Mouse (Mus musculus): ENCODE data around the gene Fam181a.

DNA sequence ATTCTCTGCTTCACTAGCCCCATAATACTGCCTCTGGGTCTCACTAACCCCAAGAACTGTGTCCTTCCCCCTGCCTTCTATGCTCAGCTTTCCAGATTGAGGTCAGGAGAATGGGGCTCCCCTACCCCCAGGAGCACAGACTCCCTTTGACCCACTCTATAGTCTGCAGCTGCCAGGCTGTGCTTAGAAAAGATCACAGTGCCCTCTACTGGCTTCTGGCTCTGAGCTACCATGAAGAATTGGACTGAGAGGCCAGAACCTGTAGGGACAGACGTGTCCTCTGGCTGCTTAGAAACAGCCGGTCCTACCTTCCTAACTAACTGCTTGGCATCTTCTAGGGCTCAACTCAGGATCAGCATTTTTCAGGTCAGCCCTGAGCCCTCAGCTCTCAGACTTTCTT is 4.6 kb upstream of the Fam181a start:
- no peak for TF ChIP-seq CTCF (conservative IDR thresholded peaks at IDR 0.05; ENCODE audit: low read length)
- TF ChIP-seq NANOG (IDR thresholded peaks at IDR 0.05; ENCODE audit: borderline replicate concordance, low read length): no peak

All from E14TG2a.4 (cell line).